Mouse (Mus musculus) CD4-positive, CD25-positive, alpha-beta regulatory T cell (primary cell): ENCODE data around the gene Zfp804b. TPM values are rescaled to one million over a fixed set of nuclear protein-coding genes. Genes with fewer than 3 reads are reported as not detected.

Experiments used
- polyA plus RNA-seq: library from polyadenylated mRNA; unstranded; fragments of 100-300 nt; shearing (Covaris generic); gene quantifications from one replicate; pipeline ENCODE4 v1.2.1, GENCODE M21; 2017

Zfp804b gene
- 0.05 TPM for polyA plus RNA-seq

GRCm38 (mm10) chr5:7344145-7345010 lies at the start of gene Zfp804b:
Zfp804b (minus strand) TSS chr5:7344756.

DNA sequence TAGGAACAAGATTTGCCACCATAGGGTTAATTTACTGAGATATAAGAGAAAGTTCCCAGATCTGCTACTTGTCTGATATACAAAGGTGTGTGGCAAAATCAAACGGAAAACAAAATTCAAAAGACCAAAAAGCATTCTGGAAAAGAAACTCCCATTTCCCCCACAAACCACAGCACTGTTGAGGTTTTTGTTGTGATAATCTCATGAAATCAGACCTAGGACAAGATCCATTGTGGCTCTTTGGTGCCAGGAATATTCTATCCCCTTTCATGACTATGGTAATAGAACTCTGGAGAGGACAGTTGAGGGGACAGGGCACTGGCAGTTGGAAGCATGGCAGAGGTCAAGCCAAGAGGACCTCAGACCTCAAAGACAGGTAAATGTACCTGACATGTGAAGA lies 40.7 kb downstream of the Zfp804b start, which contains the start of gene Tex47:
TSS of gene Tex47 (plus strand) at position 301 of the 400 bp plus-strand sequence.

Other genes with a start within 250 kb of the Zfp804b start
- not detected for gene Tex47, start 40.6 kb downstream of the Zfp804b start, polyA plus RNA-seq